Mouse (Mus musculus) testis, postnatal 14 days (tissue): ENCODE measurements around the gene Gm49387.
"Not testable (repeated sequence)": the region's sequence is repeated elsewhere in the genome, so short reads cannot be mapped to it uniquely, and the experiment has no call there.

ENCODE experiments used
- DNase-seq: peaks from one replicate; pipeline ENCODE4 v3.0.0; 2021; ENCODE audit warnings: low spot score

Gene Gm49387

DNA sequence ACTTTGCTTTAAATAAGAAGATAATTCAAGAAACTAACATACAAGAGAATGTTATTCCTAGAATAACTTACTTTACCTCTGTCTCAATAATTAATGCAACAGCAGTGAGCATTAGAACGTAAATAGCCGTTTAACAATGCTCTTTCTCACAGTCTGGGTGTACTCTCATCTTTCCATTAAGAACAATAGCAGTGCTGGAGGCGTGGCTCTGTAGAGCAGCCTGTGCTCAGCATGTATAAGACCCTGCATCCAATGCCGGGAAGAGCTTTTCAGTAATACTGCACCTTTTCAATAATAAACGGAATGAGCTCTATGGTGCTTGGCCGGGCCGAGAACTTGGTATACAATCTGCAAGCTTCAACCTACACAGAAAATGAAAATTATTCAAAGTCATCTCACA is 10.0 kb downstream of the Gm49387 start:
- no peak for DNase-seq

DNA sequence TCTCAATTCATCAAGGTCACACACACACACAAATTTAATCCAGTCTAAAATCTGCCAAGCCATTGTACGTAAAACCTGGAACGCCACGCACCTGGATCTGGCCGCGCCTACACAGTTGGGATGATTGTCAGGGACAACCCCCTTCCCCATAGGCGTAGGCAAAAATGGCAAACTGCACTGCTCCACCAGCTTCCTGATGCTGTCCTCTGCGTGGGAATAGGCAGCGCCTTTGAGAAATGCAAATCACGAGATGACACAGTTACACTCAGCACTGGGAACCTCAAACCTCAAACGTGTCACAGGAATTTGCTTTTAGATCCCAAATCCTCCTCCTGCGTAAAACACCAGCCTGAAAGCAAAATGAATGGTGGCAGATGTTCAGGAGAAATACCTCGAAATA is 17.9 kb downstream of the Gm49387 start:
- DNase-seq: no peak

DNA sequence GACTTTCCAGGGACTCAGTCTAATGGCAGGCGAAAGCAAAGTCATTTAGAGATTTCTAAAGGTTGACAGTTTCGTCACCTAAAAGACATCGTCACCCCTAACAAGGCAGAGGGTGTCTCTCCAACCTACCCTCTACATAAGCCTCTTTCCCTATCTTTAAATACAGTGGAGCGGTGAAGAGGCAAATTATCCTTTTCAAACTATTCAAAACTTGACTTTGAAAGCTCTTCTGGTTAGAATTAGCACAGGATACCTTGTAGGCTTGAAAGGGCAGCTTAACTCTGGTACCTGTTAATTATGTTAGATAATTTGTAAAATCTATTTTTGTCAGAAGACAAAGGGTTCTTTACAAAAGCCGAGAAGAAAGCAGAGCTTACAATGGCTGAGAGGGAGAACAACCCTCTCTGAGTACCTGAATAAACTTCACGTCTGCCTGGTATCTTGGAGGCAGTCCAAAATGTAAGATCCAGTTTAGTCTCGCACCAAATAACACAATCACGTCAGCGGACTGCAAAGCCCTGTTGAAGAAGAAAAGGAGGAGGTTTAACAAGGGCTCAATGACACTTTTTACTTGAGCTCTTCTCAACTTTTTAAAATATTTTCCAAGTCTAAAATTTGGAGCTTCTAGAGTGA is 20.0 kb downstream of the Gm49387 start:
- DNase-seq: no peak

DNA sequence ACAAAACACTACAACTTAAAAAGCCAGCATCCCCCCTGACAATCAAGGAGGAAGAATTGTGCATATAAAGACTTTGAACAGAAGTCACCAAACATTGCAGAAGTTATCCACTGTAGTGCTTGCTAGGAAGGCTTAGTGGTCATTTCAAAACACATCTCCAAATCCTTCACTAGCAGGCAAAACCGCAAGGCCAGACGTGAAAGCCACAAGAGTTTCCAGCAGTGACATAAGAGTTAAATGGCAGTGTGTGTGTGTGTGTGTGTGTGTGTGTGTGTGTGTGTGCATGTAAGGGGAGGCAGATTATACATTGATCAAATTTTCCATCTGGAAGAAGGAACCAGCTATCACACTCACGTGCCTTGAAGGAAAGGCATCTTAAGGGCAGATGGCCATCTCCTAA is 22.7 kb downstream of the Gm49387 start:
- DNase-seq: no peak

DNA sequence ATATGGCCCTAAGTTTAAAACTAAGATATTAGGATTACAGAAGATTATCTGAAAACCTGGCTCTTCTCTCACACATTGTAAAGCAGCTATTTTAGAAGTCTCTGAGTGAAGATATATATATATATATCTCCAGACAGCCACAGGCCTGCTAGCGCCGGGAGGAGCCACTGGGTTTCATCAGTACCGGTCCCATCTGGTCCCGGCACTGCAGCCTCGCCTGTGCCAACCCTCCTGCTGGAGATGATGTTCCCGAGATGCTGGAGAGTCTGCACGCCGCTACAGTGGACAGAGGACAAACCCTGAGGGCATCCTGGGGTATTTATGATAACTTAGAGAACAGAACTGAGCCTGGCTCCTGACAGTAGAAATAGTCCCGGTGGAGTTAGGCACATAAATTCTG is 23.5 kb downstream of the Gm49387 start:
- no peak for DNase-seq

DNA sequence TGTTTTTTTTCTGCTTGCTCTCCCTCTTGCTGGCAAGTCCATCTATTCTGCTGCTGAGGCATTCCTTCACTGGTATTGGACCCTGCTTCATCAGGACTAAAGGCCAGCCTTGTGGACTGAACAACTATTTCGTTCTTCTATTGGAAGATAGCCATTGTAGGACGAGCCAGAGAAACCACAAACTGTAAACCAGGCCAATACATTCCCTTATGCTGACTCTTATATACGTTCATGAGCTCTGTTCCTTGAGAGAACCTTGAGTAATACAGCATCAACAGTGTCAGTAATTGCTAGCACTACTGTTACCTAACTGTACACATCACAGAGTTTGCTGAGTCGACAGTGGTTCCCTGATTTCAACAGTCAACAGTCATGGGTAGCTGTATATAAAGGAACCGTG is 27.0 kb downstream of the Gm49387 start:
- DNase-seq: no peak

DNA sequence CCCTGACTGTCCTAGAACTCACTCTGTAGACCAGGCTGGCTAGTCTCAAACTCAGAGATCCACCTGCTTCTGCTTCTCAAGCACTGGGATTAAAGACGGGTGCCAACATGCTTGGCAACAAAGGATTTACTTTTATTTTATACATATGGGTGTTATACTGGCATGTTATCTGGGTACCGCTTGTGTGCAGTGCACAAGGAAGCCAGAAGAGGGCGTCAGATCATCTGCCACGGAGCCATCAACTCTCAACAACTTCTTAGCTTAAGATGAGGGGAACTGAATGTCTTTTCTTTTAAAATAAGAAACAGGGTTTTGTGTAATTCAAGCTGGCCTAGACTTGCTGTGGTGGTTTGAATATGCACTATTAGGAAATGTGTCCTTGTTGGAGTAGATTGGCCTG is 28.7 kb downstream of the Gm49387 start:
- no peak for DNase-seq

DNA sequence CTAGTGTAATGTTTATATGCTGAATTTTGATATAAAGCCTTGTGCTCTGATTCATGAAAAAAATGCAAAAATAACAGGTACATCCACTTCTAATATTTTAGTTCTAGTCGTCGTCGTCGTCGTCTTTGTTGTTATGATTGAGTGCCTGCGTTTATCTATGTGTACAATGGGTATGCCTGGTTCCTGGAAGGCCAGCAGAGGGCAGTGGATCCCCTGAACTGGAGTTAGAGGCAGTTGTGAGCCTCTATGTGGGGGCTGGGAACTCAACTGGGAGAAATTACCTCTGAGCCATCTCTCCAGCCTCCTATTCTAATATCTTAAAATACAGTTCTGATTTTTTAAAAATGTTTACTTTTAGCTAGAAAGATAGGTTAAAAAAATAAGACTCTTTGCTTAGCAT is 35.2 kb downstream of the Gm49387 start:
- DNase-seq: no peak

DNA sequence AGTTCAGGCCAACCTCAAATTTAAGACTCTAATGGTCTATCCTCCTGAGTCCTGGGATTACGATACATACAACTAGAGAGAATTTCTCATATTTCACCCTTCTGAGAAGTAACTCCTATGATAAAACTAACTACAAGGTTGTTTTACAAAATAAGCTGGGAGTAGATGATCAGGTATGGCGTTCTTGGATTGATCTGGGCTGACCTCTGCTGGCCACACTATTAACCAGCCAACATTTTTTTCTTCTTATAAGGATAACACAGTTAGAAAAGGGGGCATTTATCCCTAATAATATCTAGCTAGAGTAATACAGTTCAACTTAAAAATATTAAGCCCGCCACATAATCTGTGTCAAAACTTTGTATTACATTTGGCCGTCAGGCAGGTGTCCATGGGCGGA is 35.8 kb downstream of the Gm49387 start:
- DNase-seq: no peak

DNA sequence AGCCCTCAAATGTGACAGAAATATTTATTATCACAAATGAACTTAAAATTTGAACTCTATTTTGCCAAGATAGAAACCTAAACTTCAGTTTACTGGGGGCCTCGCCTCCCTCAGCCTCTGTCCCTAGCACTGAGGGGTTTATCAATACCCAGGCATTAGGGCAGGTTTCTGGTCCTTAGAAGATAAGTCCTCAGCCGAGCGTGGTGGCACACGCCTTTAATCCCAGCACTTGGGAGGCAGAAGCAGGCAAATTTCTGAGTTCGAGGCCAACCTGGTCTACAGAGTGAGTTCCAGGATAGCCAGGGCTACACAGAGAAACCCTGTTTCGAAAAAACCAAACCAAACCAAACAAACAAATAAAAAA is 38.1 kb downstream of the Gm49387 start:
- DNase-seq: not testable (repeated sequence)

DNA sequence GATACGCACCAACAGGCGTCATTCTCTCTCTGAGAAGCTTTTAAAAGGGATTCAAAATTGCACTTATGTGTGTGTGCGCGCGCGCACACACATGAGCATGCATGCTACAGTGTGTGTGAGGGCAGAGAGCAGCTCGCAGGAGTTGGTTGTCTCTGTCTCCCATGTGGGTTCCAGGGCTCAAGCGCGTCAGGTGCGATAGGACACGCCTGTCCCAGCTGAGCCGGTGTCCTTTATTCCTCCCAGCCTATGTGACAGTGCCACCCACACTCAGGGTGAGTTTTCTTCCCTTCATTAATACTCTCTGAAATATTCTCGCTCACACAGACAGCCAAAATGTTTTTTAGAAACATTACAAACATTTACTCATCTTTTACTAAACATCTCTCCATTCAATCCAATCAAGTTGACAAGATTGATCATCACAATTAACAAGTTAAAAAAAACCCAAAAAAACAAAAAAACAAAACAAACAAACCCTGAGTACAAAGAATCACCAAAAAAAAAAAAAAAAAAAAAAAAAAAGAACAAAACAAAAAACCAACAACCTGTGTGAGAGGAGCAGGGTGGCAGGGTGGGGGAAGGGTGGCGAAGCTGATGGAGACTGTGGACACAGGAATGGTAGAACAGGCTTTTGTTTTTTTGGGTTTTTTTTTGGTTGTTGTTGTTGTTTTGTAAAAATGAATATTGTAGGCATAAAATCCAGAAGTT is 38.6 kb downstream of the Gm49387 start:
- DNase-seq: no peak

DNA sequence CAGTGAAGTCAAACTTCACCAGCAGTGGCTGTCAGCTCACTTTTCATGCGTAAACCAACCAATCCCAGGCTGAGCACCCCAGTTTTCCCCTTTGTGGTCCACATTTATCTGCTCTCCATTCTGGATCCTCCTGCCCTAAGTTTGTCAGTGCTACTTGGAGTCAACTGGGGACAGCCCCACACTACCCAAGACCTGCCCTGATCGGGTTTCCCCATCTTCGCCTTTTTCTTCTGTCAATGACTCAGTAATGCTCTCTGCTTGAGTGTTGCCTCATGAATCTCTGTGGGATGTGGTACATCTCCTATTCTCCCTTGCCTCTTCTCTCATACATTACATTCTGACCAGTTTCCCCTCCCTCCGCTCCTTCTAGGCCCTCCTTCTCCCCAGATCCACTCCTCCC is 43.2 kb downstream of the Gm49387 start:
- DNase-seq: no peak

DNA sequence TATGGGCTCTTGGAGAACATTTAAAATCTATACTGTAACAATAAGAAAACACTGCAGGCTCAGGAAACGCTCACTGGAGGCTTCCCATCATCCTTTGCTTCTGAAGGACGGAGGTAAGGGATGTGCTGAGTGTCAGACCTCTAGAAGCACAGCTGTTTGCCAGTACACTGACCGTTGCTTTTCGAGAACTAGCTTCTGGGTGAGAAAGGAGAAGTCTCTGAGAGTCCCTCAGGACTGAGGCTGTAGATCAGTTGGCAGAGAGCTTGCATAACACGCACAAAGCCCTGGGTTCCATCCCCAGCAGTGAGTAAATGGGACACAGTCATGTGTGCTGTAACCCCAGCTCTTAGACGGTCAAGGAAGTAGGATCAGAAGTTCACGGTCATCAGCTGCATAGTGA is 44.3 kb downstream of the Gm49387 start:
- DNase-seq: no peak

DNA sequence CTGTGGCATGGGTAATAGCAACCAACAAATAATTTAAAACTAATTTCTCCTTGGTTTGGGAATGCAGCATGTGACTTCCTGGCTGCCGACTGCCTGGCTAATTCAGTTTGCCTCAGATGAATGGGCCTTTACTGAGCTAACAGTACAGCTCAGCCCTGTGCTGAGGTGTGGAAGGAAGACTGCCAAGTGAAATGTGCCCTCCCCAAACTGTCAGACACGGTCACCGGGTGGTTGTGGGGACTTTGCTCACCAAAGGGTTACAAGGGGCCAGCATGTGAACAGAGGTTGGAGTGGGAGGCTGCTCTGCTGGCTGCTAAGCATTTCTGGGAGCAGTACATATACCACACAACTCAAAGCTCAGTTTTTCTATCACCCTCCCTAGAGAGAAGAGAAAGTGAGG is 46.0 kb downstream of the Gm49387 start:
- no peak for DNase-seq

DNA sequence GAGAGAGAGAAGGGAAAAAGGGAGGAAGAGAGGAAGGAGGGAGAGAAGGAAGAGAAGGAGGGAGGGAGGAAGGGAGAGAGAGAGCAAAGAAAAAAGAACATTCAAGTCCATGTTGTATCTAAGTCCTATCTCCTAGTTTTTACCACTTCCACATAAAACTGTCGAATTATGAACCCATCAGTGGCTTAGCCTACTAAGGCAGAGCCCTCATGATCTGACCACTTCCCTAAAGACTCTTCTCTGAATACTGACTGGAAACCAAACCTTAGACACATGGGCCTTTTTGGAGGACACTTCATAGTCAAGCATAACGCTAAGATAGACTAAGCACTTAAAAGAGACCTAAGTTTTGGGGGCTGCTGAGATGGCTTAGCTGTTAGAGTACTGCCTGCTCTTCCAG is 47.6 kb downstream of the Gm49387 start:
- no peak for DNase-seq

DNA sequence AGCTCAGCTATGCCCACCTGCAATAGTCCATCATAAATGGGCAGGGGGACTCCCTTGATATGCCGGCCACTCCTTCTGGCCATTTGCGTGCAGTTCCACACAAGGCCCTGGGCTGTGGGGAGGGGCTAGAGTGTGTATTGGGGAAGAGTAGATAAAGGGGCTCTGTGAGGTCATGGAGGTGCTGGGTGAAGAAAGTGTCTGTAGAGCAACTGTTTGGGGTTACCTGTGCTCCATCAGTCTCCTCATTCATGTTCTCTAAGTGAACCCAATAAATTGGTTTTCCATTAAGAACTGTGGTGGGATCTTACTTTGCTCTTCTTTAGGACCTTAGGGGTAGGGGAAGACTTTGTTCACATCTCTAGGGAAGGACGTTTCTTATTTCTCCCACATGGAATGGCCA is 49.4 kb downstream of the Gm49387 start, which contains the start of gene Colq:
Gene Colq (minus strand): TSS at position 101 of the 400 bp plus-strand sequence.
- no peak for DNase-seq

DNA sequence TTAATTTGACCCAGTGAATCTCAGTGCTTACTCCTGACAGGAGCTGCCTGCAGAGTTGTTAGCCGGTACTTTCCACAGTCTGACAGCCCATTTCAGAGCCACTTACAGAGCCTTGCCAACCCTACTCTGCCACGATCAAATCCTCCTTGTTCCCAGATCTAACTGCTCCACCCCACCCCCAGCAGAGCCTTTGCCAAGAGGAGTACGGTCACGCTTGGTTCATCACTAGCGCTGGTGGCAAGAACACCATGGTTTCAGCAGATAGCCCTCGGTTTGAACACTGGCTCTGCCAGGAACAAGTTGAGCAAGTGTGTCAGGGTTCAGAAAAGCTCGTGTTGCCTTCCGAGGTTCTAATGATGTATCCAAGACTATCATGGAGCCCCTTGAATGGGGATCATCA is 54.2 kb downstream of the Gm49387 start:
- no peak for DNase-seq

DNA sequence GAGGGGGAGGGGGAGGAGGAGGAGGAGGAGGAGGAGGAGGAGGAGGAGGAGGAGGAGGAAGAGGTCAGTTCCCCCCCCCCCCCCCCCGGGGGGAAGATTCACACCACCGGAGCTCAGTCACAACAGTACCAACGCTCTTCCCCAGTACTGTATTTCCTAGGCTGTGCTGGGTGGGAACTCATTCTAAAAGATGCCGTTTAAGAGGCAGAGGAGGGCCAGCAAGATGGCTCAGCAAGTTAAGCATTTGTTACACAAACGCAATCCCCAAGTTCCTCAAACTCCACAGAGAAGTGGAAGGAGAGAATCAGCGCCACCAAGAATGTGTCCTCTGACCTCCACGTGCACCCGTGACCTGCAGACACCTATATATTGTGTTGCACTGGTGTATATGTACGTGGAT is 57.6 kb downstream of the Gm49387 start:
- DNase-seq: no peak

DNA sequence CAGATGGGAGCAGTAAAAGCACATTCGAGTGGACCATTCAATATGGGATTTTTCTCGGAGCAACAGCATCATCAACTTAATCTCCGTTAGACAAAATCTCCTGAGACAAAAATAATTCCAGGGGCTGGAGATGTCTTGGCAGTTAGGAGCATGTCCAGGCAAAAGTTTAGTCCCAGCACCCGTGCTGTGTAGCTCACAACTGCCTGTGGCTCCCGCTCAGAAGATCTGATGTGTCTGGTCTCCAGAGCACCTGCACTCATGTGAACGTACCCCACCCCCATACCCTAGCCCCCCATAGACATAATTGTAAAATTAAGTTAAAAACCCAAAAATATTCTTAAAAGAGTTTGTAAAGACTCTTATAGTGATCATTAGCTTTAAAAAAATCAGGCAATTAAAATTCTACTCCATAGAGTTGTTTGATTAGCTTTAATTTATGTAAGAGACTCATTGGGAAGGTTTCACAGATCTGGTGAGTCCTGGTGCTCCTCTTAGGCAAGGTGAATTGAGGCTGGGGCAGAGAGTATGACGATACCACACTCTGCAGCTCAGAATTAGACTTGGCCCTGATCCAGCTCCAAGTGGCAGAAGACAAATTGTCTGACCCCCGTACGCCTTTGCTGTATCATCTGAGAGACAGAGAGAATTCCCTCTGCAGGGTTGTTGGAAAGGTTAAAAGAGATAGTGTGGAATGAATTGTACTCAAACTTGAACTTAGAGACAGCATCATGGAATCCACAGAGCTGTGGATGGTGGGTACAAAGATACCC is 62.5 kb downstream of the Gm49387 start:
- no peak for DNase-seq

DNA sequence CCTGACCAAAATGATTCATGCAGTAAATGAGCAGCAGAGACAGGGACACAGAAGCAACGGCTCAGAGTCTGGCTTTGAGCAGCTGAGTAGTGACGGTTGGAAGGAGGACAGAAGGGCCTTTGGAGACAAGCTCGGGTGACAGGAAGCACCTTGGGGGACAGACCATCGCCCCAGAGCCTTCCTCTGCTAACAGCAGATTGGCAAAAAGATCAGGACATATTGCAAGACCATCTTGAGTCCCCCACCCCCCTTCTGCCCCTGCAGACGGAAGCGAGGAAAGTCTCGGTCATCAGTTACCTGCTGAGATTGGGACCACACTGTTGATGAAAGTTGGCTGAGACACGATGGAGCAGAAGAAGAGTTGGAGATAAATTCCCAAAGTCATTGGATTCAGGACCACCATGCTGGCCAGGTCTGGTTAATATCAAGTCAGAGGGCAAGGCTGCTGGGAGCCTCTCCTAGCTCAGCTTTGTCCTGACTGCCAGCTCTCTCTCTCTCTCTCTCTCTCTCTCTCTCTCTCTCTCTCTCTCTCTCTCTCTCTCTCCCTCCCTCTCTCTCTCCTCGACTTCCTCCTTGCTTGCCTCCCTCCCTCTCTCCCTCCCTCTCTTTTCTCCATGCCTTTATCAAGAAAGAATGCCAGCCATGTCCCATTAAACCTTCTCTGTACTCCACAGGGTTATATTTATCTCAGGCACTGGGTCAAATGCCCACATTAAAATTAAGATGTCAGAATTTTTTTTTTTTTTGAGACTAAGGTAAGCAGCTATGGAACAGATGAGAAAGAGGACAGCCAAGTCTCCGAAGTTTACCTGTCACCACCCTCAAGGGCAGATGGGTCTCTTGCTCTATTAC is 63.6 kb downstream of the Gm49387 start:
- no peak for DNase-seq

DNA sequence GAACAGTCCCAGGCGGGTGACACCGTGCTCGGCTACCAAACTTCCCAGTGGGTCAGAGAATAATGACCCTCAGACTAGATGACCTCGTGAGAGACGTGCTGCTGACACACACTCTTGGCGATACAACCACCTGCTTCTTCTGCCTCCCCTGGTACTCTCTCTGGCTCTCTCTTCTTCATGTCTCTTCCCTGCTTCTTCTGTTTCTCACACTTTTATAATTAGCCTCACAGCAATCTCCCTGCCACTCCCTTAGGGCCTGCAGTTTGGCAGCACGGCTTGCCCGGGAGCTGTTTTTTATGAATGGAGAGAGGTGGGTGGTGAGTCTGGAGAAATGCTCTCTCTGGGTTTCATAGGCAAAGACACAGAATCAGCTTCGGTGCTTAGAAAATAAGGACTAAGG is 64.8 kb downstream of the Gm49387 start:
- DNase-seq: no peak

DNA sequence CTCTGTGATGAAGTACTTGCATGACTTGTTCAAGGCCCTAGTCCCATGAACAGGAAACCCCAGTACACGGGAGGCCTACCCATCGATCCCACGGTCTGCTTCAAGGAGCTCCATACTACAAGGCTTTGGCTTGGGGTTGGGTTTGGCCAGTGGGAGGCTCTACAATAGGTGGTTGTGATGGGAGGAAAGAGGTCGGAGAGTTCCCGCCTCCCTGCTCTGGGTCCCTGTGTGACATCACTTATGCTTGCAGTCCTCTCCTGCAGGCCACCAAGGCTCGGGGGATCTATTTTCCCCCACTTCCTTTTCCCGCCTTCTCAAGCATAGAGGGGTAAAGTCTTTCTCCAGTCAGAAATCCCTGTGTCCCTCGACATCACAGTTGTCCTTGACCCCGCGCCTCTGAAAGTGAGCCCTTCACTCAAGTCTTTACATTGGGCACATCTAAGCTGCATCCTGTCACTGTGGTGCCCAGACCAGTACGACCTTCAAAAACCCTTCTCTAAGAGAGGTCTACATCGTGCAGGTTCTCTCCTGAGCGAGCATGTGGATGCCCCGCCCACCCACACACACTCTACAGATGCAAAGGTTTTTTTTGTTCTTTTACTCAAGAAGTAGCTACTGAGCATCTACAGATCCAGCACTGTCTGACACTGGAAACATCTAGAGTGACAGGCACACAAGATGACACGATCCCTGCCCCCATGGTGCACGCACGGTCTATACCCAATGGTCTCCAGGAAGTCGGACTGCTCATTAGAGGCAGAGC is 65.6 kb downstream of the Gm49387 start:
- no peak for DNase-seq
